Mouse (Mus musculus) cerebellum, adult 8-10 months (tissue): ENCODE measurements around the gene Cdc20b.
"Not testable (repeated sequence)": the region's sequence is repeated elsewhere in the genome, so short reads cannot be mapped to it uniquely, and the experiment has no call there.

Source experiments
- DNase-seq: peaks from one replicate; pipeline ENCODE4 v3.0.0; 2022

The Cdc20b gene

GRCm38 (mm10) chr13:113034950-113035421, at the start of gene Cdc20b:
Gene Cdc20b (plus strand): TSS chr13:113035111.
- peak; percentile 24 for DNase-seq

DNA sequence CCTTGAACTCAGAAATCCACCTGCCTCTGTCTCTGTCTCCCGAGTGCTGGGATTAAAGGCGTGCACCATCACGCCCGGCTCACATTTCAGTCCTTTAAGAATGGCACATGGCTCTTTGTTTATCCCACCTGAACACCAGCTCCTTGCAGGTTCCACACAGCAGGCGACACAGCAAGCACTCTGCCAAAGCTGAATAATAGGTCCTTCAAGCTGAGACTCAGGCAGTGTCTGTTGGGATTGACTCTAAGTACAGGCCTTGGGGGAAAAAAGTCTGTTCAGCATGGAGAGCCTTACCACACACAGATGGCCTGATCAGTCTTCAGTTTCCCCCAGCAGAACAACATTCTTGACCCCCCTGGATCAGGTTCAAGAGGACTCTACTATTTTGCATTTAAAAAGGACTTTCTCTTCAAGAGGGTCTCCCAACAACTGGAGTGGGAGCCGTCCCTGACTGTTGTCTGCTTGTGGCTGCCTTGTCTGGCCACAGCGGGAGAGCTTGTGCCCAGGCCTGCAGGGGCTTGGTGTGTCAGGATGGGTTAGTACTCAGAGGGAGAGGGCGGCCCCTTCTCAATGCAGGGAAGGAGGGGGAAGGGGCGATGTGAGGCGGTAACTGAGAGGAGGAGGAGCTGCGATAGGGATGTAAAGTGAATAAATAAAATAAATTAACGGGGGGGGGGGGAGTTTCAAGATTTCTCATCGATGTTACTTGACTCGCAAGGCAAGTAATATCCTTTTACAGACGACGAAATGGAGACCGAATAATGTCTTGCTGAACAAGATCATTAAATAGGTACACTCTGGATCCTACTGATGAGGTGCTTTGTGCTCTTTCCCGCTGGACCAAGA, 49.1 kb upstream of the Cdc20b start:
- DNase-seq, result no peak

DNA sequence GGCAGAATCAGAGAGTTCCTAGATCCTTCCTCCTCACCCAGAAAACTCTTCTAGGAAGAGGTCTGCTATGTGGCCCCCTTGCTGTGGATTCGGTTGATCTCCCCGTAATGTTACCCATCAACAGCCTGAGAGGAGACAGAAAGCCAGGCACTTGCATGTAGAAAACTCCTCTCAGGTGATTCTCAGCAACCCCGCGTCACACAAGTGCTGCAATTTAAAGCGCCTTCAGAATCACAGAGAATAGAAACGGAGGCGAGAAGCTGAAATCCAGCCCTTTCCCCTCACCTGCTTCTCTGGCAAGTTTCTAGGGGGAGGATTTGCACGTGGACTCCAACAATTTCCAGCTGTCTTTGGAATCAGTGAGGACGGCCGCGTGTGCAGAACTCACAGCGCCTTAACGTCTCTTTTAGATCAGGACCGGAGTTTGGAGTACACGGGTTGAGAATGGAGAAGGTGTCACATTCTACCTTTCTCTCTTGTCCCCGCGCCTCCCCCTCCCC, 48.4 kb upstream of the Cdc20b start:
- DNase-seq, result no peak

GRCm38 (mm10) chr13:112987532-112987943, 47.4 kb upstream of the Cdc20b start, which contains the start of gene Ccno:
Gene Ccno (plus strand): TSS chr13:112987802.
- DNase-seq, result peak; percentile 59

- DNase-seq, result no peak
Measured at GRCm38 (mm10) chr13:112987991-112988390, 46.9 kb upstream of the Cdc20b start.

- no peak for DNase-seq
Measured at GRCm38 (mm10) chr13:112988866-112989265, 46.0 kb upstream of the Cdc20b start.

GRCm38 (mm10) chr13:112989541-112989940, 45.4 kb upstream of the Cdc20b start:
- no peak for DNase-seq

GRCm38 (mm10) chr13:112990346-112990745, 44.6 kb upstream of the Cdc20b start:
- no peak for DNase-seq

DNA sequence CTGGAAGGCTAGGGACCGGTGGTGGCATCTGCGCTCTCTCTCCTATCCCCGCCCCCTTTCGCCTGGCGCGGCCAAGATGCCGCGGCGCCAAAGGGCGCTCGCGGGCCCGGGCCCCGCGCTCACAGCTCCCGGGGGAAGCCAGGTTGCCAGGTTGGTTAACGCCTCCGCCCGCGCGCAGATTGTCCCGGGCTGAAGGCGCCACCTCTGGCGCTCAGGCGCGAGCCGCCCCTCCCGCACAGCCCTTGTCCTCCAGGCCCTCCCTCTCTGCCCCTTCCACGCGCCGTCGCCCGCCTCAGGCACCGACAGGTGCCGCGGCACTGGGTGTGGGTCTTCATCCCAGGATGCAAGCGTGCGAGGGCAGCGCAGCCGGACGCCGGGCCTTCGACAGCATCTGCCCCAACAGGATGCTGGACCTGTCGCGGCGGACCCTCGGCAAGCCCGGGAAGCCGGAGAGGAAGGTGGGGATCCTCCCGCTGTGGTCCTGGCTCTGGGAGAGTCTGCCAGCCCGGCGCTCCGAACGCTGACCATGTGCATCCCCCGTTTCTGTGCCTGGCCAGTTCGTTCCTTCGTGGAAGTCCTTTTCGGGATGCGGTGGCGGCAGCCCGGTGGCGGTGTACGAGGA, 41.3 kb upstream of the Cdc20b start, which contains the start of gene Mcidas:
Gene Mcidas (plus strand): TSS at position 315 of the 622 bp plus-strand sequence.
- DNase-seq, result no peak

DNA sequence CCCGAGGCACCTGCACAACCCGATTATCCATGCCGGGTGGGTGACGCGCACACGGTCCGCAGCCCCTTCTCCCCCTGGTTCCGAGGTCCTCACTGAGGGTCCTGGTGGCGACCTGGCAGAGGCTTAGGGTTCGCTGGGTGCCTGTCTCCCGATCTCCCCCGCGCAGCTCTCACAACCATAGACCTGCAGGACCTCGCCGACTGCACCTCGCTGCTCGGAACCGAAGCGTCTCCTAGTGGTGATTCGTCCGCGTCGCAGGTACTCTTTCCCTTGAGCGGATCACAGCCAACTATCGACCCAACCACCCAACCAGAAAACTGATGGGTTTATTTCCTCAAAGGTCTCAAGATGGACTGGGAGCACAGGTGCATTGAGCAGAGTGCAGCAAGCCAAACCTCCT, 40.7 kb upstream of the Cdc20b start:
- peak; percentile 43 for DNase-seq

DNA sequence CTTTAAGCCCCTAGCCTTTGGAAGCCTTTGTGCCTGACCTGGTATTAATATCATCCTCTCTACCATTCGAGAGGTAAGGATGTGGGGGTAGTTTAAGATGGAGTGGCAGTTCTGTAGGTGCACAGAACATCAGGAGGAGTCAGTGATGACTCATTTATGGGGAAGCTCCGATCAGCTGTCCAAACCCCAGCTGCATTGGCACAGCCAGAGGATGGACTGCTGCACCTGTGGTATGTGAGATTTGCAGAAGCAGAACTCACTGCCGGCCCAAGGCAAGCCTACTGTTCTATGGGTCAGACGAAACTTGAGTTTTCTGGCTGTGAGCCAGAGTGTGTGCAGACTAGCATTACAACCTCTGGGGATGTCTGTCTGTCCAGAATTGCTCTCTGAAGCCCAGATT, 38.5 kb upstream of the Cdc20b start:
- DNase-seq, result no peak

DNA sequence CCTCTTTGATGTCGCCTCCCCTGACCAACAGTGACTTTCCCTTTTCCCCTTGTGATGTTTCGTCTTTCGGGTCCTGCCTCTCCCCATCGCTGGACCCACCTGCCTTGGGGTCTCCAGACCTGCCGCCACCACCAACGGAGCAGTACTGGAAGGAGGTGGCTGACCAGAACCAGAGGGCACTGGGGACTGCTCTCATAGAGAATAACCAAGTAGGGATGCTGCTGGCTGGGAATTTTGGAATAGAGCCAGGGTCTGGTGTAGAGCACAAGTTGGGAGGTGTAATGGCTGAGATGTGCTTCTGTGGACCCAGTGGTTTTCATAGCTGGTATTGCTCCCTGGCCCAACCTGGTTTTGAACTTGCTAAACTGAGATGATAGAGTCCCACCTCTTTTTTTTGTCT, 37.5 kb upstream of the Cdc20b start:
- no peak for DNase-seq

DNA sequence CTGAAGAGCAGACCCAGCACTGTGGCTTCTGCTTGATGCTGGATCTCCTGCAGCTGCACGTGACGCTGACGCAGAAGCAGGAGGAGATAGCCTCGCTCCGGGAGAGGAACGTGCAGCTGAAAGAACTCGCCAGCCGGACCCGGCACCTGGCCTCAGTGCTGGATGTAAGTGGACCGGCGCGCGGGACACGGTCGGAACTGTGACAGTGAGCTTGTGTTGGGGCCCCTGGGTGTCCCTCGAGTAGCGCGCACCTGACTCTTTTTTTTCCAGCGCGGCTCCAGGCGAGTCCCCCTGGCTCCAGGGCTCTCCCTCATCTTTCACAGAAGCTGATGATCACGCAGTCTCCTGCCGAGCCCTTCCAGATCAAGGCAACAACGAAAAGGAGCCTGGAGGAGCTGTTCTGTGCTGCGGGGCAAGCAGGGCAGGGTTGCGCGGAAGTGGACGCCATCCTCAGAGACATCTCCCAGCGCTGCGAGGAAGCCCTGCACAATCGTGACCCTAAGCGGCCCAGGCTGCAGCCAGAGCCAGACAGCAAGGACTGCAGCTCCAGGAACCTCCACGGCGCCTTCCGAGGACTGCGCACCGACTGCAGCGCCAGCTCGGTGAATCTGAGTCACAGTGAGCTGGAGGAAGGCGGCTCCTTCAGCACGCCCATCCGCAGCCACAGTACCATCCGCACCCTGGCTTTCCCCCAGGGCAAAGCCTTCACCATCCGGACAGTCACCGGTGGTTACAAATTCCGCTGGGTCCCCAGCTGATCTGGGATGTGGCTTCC, 36.3 kb upstream of the Cdc20b start:
- no peak for DNase-seq

DNA sequence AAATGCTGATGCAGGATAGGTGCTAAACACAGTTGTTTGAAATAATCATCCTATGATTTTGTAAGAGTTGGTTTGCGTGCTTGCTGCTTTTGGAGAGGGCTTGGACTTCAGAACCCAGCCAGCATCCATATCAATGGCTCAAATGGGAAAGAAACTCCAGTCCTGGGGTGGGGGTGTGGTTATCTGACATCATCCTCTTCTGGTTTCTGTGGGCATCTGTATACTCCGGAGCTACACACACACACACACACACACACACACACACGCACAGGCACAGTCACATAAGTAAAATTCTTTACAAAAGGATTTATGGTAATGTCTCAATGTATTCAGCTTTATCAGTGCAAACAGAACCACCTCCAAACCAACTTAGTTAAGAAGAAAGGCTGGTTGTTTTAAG, 34.8 kb upstream of the Cdc20b start:
- no peak for DNase-seq

GRCm38 (mm10) chr13:113000576-113001318, 34.2 kb upstream of the Cdc20b start:
- no peak for DNase-seq

- DNase-seq, result no peak
Measured at GRCm38 (mm10) chr13:113012683-113013082, 22.2 kb upstream of the Cdc20b start.

DNA sequence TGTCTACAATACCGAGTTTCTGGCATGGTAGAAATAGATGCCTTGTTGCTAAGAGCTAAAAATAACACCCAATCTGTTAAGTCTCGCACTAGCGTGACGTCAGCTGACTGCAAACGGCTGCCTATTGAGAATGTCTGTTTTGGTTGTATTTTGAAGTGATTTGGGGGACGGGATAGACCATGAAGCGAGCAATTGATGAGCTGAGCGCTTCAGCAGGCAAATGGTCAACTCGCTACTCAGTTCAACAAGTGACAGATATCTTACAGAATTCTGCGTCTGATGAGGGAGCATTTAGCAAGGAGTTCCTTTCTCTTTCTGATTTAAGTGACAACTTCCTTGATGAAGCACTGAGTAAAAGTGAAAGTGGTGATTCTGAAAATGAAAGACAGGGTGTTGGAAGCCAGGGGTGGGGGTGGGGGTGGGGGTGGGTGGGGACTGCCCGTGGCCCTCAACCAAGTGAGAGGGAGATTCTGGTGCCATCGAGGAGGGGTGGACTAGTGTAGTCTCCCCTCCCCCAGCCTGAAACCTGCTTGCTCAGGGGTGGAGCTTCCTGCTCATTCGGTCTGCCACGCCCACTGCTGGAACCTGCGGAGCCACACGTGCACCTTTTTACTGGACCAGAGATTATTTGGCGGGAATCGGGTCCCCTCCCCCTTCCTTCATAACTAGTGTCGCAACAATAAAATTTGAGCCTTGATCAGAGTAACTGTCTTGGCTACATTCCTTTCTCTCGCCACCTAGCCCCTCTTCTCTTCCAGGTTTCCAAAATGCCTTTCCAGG, 21.5 kb upstream of the Cdc20b start:
- DNase-seq, result not testable (repeated sequence)

DNA sequence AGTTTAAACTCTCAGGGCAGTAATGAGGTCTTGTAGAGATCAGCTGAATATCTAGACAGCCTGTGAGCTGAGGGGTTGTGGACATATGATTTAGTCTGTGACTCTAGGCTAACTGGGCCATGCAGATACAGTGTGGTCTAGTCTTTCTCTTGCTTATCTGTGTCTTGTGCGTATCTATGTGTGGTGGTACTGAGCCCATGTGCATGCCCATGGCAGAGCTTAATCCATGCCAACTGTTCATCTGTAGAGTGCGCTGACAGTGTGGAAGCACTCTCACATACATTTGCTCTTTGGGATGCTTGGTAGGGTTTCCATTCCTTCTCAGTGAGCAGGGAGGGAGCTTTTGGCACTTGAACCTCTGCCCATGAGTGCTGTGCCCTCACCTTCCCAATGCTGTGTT, 13.4 kb upstream of the Cdc20b start:
- DNase-seq, result no peak

- no peak for DNase-seq
Measured at GRCm38 (mm10) chr13:113022467-113022866, 12.4 kb upstream of the Cdc20b start.

- DNase-seq, result no peak
Measured at GRCm38 (mm10) chr13:113023274-113024143, 11.4 kb upstream of the Cdc20b start.
